Mouse (Mus musculus) cerebellum, adult (tissue): Measurements from ENCODE around the gene Zfp467.

Source experiments
- ATAC-seq: cut with Nextera tagmentation; 2 replicates; pipeline ENCODE4 v1.9.2; 2017; ENCODE audit warnings: mild to moderate bottlenecking, moderate library complexity, mixed read lengths; ENCODE audit not compliant: insufficient number of reproducible peaks, low FRiP score, low TSS enrichment

The Zfp467 gene

DNA sequence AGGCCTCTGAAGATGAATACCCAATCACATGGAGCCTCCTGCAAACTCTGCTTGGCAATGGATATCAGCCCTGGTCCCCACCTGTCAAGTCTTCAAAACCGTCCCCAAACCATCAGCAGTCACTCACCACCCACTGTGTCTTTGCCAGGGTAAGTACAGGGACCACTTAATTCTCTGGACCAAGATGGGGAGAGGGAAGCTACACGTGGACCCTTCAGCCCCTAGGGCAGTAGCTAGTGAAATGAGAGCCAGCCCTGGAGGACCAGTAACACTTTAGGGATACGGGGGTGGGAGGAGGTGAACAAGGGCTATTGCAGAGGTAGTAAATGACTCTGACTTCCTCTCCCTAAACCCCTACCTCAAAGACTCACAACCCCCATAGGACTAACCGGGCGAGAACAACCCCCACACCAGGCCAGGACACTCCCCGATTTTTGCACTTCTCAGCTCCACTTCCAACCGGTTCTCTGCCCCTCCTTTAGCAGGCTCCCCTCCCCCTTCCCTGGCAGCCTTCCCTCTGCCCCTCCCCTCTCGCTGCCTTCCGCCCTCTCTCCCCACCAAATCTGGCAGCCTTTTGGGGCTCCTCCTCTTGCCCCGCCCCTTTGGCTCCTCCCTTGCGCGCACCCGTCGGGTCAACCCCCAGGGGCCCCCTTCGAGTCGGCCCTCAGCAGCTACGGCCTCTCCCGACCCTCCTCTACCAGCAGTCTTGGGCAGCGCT lies 1.9 kb downstream of the Zfp467 start:
- ATAC-seq, result peak; percentile 42

DNA sequence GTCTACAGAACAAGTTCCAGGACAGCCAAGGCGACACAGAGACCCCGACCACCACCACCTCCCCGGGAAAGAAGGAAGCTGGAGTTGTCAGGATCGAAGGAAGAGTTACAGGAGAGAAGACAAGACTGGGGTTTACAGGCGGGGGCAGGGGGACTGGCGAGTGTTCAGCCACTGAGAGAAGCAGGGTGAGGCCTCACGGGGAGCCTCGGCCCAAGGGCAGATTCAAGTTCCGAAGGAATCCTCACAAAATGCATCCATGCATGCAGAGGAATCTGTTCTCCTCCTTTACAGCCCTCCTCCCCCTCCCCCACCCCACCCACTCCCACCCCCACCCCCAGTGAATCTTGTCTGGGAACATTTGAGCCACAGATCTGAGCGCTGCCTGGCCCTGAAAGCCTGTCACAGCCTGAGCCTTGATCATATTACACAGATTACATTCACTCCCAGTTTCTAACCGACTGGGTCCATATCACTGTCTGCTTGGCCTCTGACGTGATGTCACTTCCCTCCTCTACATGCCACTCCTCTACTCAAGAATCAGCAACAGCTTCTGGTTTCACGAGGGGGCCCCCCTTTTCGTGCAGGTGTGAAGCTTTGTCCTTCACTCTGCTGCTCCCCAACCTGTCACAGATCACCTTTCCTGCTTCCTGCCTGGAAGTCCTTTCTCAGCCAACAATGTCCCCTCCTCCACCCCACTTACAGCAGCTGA lies 5.2 kb downstream of the Zfp467 start:
- ATAC-seq, result no peak

DNA sequence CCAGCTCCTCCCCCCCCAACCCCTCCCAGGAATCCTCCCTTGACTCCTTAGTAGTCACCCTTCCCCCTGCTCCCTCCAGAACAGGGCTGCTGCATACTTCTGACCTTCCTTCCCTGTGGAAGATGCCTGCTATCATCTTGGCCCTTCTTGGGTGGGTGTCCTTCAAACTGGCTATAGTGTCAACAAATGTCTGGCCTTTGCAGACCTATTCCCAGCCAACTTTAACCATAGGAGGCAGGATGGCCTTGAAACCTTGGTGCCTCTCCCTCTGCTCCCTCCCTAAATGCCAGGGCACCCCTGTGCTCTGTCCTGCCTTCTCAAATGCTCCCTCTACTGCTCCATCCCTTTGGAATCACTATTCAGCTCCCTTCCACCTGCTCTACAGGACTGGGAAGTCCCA lies 6.0 kb downstream of the Zfp467 start:
- ATAC-seq, result no peak

DNA sequence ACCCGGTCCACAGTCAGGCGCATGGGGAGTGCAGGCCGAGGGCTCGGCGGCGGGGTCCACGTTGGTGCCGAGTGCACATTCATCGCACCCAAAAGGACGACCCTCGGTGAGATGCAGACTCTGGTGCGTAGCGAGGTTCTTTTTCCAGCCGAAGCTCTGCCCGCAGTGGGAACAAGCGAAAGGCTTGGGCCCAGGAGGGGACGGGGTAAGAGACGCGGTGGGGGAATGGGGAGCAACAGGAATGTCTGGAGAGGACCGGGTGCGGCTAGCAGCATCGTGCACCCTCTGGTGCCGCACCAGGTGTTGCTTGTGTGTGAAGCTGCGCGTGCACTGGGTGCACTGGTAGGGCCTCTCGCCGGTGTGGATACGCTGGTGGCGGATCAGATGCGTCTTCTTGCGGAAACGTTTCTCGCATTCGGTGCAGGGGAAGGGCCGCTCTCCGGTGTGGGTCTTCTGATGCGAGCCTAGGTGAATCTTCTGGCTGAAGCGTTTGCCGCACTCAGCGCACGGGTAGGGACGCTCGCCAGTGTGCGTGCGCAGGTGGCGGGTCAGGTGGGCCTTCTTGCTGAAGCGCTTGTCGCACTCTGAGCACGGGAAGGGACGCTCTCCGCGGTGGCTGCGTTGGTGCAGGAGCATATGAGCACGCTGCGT lies 7.0 kb downstream of the Zfp467 start:
- ATAC-seq, result no peak

DNA sequence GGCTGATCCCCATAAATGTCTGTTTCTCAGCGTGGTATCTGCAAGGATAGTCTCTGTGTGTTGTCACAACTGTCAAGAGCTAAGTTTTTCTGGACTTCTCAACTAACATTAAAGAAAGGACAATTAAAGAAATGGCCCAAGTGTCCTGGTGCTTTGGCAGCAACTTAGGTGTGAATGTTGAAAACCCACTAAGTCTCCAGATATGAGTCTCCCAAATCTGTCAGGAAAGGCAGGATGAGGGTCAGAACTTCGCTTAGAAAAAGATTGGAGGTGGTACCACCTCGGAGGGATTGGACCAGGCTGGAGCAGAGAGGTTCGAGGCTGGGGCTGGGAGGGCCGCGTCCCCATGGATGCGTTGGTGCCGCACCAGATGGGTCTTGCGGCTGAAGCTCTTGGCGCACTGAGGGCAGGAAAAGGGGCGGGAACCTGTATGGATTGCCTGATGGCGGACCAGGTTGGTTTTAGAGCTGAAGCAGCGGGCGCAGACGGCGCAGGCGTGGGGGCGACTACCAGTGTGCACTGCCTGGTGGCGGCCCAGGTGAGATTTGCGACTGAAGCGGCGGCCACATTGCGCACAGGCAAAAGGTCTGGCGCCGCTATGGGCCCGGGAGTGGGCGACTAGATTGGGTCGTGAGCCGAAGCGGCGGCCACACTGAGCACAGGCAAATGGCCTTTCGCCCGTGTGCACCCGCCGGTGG lies 7.8 kb downstream of the Zfp467 start:
- ATAC-seq, result no peak

DNA sequence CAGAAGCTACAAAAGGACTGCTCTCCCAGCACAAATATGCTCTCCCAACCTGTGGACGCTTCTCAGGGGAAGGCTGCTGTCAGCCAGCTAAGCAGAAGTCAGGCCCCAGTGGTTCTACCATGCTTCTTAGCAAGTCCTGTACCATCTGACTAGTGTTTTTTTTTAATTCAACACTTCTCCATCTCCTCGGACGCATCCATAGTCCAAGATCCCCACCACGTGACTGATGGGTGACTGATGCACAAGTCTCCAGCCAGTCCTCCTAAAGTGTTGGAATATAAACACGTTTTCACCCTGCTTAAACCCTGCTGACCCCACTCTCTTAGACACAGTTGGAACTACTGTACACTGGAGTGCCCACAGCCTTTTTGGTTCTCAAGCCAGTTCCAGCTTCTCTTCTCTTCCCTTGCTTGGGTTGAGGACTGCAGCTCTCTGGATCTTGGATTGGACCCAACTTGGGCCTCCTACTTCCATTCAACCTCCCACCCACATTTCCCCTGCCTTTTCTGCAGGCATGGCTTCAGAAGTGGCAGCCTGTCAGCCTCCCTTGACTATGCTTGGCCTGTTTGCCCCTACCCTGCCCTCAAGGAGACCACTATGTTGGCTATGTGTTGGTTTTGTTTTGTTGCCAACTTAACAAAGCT lies 9.8 kb downstream of the Zfp467 start:
- no peak for ATAC-seq

DNA sequence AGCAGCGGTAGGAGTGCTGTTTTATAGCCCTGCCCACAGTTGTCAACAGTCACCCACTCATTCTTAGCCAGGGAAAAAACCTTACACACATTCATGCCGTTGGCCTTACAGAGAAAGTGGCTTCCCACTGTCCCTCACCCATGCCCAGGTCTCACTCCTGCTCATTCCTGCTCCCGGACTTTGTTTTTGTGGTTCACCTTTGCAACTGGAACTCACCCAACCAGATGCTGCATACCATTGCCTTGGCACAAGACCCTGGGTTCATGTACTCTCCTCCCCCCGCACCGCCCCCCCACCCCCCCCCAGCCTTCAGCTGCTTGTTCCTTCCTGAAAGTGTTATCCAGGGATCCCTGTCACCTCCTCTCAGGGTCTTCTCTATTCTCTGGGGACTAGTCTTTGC lies 10.5 kb downstream of the Zfp467 start:
- no peak for ATAC-seq

DNA sequence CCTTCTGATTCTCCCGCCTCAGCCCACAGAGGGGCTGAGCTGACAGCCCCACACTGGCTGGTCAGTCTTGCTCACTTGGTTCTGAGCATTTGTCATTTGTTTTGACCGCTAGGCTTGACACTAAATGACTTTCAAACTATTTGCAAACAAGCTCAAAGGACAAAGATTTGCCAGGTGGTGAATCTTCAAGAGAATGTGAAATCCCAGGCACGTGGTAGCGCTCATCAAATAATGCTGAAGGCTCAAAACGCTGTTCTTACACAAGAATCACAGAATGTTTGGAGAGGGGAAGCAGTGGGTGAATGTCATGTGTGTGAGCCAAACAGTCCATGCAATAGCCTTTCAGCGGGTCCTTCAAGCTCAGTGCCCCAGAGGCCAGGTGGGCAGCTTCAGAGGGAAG lies 11.0 kb downstream of the Zfp467 start:
- no peak for ATAC-seq

DNA sequence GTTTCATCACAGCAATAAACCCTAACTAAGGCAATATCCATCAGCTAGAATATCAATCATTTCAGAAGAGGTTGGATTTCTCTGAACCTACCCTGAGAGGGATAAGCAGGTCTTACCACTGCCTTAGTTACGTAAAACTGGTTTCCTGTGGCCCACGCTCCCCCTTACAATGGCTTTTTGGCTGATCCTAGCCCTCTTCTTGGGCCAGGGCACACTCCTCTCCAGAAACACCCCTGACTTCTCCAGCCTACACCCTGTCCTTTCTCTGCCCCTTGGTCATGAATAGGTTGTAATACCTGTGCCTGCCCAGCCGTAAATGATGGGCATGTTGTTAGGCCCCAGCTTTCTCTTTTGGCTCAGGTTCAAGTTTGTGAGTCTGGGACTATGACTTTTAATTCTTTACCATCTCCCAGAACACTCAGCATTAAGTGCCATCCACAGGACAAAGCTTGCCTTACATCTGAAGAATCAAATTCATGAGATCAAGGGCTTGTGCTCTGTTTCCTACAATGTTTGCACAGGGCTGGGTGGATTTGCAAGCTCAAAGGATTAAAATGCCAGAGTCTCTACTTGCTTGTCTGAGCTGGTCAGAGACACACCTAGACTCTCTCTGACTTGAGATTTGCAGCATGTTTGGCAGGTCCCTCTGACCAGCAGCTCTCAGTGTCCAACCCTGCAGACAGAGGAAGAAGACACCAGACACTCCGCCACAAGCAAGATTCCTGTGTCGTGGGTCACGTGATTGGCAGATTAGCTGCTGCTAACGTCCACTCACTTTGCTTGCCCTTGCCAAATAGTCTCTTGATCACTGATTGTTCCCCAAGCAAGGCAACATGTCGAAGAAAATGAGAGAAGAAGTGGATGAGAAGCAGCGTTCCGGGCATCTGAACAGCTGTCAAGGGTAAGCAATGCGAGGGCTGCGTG lies 12.5 kb downstream of the Zfp467 start:
- ATAC-seq, result no peak

DNA sequence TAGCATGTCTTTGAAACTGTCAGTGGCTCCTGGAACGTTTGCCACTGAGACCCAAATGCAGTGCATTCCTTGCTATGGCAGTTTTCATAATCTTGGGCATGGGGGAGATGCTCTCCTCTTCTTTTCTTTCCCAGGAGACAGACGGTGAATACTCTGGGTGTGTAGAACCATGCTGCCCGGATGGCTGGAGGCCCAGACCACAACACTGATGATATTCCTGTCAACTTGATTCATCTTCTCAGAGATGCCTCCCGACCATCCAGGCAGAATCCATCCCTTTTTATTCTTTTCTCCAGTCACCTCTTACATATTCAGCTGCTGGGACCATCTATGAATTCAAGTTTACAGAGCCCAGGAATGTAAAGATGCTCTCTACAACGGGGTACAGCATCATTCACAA lies 14.9 kb downstream of the Zfp467 start:
- peak; percentile 62; the same call in 1 of the 2 replicates for ATAC-seq

DNA sequence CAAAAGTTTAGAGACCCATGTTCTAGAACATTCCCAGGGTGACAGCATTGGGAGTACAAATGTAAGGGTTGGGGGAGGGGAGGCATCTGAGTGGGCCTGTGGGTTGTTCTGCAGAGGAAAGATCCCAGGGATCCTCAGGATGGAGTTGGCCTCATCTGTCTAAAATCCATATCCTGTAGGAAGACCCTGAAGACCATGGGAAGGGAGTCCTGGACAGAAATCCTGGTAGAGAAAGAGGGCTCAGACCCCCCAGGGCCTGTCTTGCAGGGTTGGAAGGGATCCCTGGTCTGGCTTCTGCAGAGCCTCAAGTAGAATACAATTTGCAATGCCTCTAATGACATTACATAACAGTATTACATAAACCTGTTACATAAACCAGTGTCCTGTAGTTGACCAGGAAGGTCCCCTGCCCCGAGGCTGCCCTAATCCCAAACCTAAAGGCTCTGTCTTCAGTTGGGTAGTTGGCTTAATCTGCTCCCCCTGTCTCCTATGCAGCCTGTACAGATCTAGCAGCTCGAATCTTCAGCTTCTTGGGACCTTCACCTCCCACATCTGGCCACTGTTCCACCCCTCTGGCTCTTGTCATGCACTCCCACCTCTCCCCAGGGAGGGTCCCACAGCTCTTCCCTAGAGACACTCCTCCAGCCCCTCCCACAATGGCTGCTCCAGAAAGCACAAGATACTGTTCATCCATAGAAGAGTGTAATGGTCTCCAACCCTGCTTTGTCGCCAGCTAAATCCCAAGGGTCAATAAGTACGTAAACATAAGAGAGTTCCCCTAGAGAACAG lies 16.7 kb downstream of the Zfp467 start:
- peak; percentile 57; the same call in 1 of the 2 replicates for ATAC-seq

DNA sequence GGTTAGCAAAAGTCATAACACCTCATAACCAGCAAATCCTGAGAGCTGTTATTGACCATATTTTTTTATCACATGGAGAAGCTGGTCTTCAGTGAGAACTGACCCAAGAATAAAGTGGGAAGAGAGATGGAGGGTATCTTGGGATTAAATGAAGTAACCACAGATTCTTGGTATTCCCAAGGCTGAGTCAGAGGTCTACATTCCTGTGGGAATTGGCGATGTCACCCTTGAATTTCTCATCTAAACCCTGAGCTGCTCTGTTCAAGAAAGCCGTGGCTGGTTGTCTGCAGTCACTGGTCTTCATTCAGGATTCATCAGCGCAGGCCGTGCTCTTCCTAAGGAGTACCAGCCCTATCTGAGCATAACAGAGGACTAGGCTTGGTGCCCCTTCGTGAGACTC lies 18.7 kb downstream of the Zfp467 start:
- ATAC-seq, result no peak

DNA sequence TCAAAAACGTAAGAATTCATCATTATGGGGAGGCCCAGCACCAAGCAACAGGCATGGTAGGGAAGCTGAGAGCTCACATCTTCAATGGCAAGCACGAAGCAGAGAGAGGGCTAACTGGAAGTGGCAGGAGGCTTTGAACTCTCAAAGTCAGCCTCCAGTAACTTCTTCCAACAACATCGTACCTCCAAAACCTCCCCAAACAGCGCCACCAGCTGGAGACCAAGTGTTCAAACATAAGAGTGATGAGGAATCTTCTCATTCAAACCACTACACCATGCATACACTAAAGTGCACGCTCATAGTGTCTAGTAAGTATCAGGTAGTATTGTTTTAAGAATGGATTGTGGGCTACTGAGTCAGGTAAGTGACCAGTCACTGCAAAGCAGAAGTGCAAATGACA lies 21.6 kb downstream of the Zfp467 start:
- no peak for ATAC-seq

DNA sequence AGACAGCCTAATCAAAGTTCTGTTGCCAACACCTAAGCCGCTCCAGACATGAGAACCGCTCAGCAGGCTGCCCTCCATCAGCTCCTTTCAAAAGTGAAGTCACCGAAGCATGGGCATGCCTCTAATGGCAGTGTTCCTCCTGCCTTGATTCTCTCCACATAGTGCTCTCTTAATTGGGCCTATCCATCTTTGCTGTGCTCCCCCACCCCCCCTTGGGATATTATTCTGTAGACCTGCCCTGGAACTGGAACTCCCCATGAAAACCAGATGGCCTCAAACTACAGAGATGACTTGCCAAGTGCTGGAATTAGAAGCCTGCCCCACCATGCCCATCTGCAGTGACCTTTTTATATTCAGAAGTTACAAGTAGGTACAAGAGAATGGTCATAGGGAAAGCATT lies 22.3 kb downstream of the Zfp467 start:
- ATAC-seq, result peak; percentile 85

DNA sequence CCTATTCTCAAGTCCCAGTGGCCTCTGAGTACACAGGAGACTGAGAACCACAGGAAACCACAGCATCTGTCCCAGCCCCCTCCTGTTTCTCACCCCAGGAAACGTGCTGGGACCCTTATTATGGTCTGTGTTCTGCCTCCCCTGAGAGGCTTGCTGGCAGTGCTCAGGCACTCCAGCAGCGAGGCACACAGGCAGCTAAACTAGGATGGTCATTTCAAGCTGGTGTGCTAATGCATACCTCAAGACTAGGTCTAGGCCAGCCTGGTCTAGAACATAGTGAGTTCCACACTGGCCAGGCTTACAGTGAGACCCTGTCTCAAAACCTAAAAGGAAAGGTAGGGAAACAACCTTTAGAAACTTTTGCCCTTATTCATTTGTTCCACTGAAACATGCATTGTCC lies 25.0 kb downstream of the Zfp467 start:
- ATAC-seq, result no peak

DNA sequence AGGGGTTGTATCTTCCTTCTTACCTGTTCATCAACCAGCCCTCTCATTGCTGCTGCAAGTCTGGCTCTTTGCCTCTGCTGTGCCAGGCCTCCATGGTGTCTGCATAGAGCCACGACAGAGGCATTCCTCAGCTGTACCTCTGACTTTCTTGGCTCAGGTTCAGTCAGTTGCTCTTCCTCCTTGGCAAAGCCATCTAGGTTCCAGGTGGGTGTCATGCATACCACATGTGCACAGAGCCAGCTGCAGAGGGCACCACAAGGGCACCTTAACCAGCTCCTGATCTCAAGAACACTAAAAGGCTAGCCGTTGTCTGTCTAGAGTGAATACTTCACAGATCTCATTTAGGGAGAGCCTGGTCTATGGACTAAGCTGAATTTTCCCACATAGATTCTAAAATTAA lies 29.1 kb downstream of the Zfp467 start:
- no peak for ATAC-seq

DNA sequence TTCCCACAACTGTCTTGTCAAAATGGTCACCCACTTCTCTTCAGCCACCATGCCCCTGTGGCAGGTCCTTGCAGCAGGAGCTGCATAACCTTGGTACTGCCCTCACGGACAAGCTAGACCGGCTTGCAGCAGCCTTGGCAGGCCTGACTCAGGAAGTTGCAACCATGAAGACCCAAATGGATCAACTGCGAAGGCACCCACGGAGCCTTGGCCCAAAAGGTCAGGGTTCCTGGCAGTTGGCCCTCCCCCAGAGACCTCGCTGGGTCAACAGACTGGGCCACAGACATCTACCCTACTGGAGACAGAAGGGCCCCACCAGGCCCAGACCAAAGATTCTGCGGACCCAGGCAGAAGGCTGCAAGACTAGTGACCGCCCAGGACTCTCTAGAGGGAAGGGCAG lies 30.0 kb downstream of the Zfp467 start:
- ATAC-seq, result no peak

DNA sequence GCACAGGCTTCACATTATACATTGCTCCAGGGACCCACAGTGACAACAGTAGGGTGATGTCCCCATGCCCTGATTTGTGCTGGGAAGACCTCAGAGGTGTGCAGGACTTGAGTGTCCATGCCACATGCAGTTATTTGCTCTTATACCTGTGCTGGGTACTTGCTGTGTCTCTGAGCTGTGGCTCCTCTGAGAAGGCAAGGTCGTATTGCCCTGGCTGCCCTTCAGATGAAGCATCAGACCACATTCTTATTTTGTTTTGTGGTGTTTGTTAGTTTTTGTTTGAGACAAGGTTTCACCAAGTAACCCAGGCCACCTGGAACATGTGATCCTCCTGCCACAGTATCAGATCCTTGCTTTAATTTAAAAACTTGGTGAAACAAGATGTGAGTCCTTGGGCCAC lies 30.7 kb downstream of the Zfp467 start:
- ATAC-seq, result no peak

DNA sequence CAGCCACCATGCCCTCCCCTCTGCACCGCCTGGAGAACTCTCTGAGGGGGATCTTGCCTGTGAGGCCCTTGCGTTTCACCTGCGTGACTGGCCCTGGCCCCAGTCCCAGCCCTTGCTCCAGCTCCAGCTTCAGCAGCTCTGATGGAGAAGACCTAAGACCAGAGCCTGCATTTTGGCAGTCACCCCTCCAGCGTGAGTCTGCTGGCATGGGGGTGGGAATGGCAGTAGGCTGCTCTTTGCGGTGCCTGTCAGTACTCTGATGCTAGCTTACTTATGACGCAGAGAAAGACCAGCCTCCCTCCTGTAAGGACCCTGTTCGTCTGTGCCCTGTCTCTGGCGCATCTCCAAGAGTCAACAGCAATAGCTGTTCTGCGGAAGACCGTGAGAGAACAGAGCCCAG lies 32.5 kb downstream of the Zfp467 start:
- ATAC-seq, result peak; percentile 2; the same call in 1 of the 2 replicates
